Mouse (Mus musculus) testis, adult 10 weeks (tissue): ENCODE data around the gene Clpx. TPM values are rescaled to one million over a fixed set of nuclear protein-coding genes. Genes with fewer than 3 reads are reported as not detected.

ENCODE experiments used
- polyA plus RNA-seq: library from polyadenylated mRNA; stranded (reverse); fragments of 350-450 nt; fragmentation: Illumina TruSeq; extraction: RNeasy Lipid Tissue Mini Kit (QIAGEN cat#74804); gene quantifications from one replicate; pipeline ENCODE4 v1.2.3, GENCODE M21; 2014; ENCODE audit warnings: low read depth, low replicate concordance

The Clpx gene
- polyA plus RNA-seq = 224 TPM

DNA sequence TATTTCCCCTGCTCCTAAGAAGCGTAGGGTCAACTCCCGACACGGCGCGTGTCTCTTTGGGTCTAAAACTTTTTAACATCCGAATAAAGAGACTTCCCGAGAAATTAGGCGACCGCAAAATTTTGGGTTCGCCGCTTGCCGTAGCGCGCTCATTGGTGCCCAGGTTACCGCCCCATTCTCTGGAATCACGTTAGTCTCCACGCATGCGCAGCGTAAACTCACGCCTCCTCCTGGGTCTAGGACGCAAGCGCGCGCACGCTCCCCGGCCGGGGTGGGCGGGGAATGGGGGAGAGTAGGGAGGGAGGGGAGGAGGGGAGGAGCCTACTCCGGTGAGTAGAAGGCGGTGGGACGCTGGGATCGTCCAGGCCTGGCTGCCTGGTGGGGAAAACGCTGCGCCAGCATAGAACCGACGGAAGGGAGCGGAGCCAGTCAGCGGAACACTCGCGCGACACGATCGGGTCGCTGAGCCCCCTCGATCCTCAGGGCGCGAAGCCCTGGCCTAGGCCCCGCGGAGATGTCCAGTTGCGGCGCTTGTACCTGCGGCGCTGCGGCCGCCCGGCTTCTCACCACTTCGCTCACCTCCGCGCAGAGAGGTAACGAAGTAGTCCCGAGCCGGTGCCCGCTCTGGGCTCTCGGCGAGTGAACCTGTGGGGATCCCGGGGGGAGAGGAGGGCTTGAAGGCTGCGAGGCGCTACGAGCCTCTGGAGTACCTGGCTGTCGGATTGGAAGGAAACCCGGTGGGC lies at the start of gene Clpx:
Clpx (plus strand) TSS at position 288 of the 743 bp plus-strand sequence.

DNA sequence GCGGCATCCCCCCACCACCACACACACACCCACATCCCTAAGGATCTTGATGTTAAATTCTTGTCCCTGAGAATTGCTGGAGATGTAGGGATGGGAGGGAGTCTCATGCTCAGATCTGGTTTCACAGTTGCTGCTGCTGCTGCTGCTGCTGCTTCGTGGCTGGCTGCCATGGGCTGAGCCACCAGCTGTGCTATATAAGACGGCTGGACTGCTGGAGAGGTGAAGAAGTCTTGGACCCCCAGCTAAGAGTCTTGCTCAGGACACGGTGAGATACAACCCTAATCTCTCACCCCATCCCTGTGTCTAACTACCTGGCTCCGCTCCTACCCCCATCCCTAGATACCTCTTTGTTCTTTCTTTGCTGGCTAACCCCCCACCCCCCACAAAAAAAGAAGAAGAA lies 29.1 kb upstream of the Clpx start, which contains the start of gene Cilp:
Cilp (plus strand) TSS at position 222 of the 400 bp plus-strand sequence.

DNA sequence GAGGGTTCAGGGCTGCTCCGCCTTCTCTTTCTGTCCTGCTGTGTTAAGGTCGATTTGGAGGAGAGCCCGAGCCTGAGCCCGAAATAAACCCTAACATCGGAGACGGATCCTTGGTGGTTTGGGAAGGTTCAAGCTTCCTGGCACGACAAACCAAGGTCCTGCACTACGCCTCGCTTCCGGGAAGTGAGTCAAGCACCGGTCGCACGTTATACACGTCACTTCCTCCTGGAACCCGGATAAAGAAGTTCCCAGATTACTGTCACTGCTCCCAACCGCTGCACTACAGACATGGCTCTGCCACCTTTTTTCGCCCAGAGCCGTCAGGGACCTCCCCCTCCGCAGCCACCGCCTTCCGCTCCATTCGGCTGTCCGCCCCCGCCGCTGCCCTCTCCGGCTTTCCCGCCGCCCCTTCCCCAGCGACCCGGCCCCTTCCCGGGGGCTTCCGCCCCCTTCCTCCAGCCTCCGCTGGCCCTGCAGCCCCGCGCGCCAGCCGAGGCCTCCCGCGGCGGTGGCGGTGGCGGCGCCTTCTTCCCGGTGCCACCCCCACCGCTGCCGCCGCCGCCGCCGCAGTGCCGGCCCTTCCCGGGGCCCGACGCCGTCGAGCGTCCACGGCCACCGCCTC lies 51.9 kb downstream of the Clpx start, which contains the start of gene Pdcd7:
Pdcd7 (plus strand) TSS at position 251 of the 622 bp plus-strand sequence.

DNA sequence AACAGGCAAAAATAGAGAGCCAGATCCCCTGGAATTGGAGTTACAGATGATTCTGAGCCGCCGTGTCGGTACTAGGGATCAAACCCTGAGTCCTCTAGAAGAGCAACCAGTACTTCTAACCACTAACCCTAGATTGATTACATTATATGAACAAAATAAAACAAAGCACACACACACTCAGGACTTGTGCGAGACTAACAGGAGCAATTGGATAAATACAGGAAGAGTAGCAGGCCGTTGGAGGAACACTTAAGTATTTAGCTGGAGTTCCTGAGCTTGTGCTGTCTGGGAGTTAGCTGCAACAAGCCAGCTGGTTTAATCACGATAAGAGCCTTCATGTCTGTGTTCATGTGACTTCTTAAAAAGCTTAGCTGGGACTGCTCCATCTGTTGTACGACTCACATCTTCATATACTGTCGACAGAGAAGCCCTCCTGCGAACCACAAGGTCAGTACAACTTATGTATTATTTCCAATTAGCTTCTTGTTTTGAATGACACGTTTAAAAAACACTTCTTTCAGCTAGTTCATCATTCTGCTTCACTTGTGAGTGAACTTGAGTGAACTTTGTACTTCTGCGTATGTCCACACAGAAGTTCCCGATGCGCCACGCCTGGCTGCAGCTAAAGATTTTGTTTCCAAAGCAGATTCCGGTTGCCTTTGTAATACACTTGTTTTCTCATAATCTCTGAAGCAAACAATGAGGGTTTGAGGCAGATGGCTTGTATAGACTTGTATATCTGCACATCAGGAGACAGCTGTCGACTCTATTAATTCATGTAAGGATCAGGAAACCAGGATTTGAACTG lies 66.8 kb downstream of the Clpx start, which contains the start of gene Ubap1l:
Ubap1l (plus strand) TSS at position 401 of the 808 bp plus-strand sequence.

Other genes starting within 250 kb of the Clpx start
- gene Igdcc4, start 192.8 kb upstream of the Clpx start, polyA plus RNA-seq = 1.6 TPM
- not detected for gene Igdcc3, start 153.1 kb upstream of the Clpx start, polyA plus RNA-seq
- gene Parp16, start 98.9 kb upstream of the Clpx start, polyA plus RNA-seq = 1.7 TPM
- gene Cilp, start 29.1 kb upstream of the Clpx start, polyA plus RNA-seq = 0.13 TPM
- gene Pdcd7, start 51.8 kb downstream of the Clpx start, polyA plus RNA-seq = 19.4 TPM
- gene Ubap1l, start 66.8 kb downstream of the Clpx start, polyA plus RNA-seq = not detected
- gene Kbtbd13, start 97.4 kb downstream of the Clpx start, polyA plus RNA-seq = 0.21 TPM
- 3.0 TPM for gene Rasl12, start 104.2 kb downstream of the Clpx start, polyA plus RNA-seq
- 0.34 TPM for gene Slc51b, start 128.7 kb downstream of the Clpx start, polyA plus RNA-seq
- gene Mtfmt, start 141.5 kb downstream of the Clpx start, polyA plus RNA-seq = 8.8 TPM
- gene Spg21, start 166.7 kb downstream of the Clpx start, polyA plus RNA-seq = 38.5 TPM
- gene Ankdd1a, start 225.9 kb downstream of the Clpx start, polyA plus RNA-seq = not detected